Mouse (Mus musculus) G1E-ER4 (cell line): ENCODE results near the gene Ndufv3. TPM values are rescaled to one million over a fixed set of nuclear protein-coding genes. Genes with fewer than 3 reads are reported as not detected.

Source experiments
- GATA1 ChIP-seq: IDR thresholded peaks from one replicate; pipeline ENCODE4 v1.8.0; 2012; ENCODE audit warnings: low read length, inconsistent platforms
- polyA plus RNA-seq: library from polyadenylated mRNA; stranded (reverse); fragments of >175 nt; gene quantifications from 2 replicates; pipeline ENCODE4 v1.2.3, GENCODE M21; 2012

The Ndufv3 gene
- 321 and 649 TPM in 2 replicates for polyA plus RNA-seq

GRCm38 (mm10) chr17:31519946-31520838, at the start of gene Ndufv3, which contains the start of gene Wdr4:
Gene Ndufv3, plus strand, starts transcription at chr17:31520115.
Gene Wdr4, minus strand, starts transcription at chr17:31519980.
- TF ChIP-seq GATA1 = no peak

- no peak for TF ChIP-seq GATA1
Measured at GRCm38 (mm10) chr17:31470766-31471418, 49.0 kb upstream of the Ndufv3 start.

- TF ChIP-seq GATA1 = no peak
Measured at GRCm38 (mm10) chr17:31474388-31474787, 45.5 kb upstream of the Ndufv3 start.

GRCm38 (mm10) chr17:31478606-31479005, 41.3 kb upstream of the Ndufv3 start:
- no peak for TF ChIP-seq GATA1

- no peak for TF ChIP-seq GATA1
Measured at GRCm38 (mm10) chr17:31479108-31479844, 40.6 kb upstream of the Ndufv3 start.

GRCm38 (mm10) chr17:31486616-31487198, 33.2 kb upstream of the Ndufv3 start:
- TF ChIP-seq GATA1 = no peak

- no peak for TF ChIP-seq GATA1
Measured at GRCm38 (mm10) chr17:31487433-31488060, 32.4 kb upstream of the Ndufv3 start.

GRCm38 (mm10) chr17:31491355-31491754, 28.6 kb upstream of the Ndufv3 start:
- TF ChIP-seq GATA1 = no peak

GRCm38 (mm10) chr17:31492416-31492815, 27.5 kb upstream of the Ndufv3 start:
- no peak for TF ChIP-seq GATA1

- no peak for TF ChIP-seq GATA1
Measured at GRCm38 (mm10) chr17:31494989-31495388, 24.9 kb upstream of the Ndufv3 start.

- no peak for TF ChIP-seq GATA1
Measured at GRCm38 (mm10) chr17:31497726-31498125, 22.2 kb upstream of the Ndufv3 start.

- TF ChIP-seq GATA1 = no peak
Measured at GRCm38 (mm10) chr17:31499725-31500124, 20.2 kb upstream of the Ndufv3 start.

- no peak for TF ChIP-seq GATA1
Measured at GRCm38 (mm10) chr17:31500416-31500815, 19.5 kb upstream of the Ndufv3 start.

GRCm38 (mm10) chr17:31500908-31501307, 19.0 kb upstream of the Ndufv3 start:
- no peak for TF ChIP-seq GATA1
